Mouse (Mus musculus): ENCODE results near the gene Cnp. TPM values are rescaled to one million over a fixed set of nuclear protein-coding genes. Genes with fewer than 3 reads are reported as not detected.

Gene Cnp
- polyA plus RNA-seq, 1 experiment: 17.1 TPM

DNA sequence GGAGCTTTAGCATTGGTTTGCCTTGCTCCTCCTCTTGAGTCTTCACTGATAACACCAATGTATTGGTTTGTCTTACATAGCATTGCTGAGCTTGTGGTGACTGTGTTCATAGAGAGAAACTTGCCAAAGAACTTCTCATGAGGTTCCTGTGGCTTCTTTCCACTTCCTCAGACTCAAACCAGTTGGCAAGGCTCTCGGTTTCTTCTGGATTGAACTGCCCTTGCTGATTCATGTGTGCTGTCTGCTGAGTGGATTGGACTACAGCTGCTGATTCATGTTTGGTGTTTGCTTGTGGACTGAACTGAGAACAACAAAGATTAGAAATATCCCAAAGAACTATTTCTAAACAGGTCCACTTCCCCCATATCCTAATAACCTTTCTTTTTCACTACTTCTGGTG is 38.7 kb upstream of the Cnp start:
- Histone ChIP-seq H3K27me3 (replicated peaks) (peaks cover 5% of the 10 kb centered on the region), H3K36me3 (replicated peaks; ENCODE audit: low read length) (peaks cover 4% of the 10 kb centered on the region), H3K4me1 (peaks cover 42% of the 10 kb centered on the region), H3K4me3 (replicated peaks) (no peak overlapping the region), H3K9me3 (peaks cover 48% of the 10 kb centered on the region)
- TF ChIP-seq FLI1 (IDR thresholded peaks at IDR 0.05; ENCODE audit: low read length) (no peak), GATA1 (IDR thresholded peaks at IDR 0.05; ENCODE audit: borderline replicate concordance, low read length) (no peak)

DNA sequence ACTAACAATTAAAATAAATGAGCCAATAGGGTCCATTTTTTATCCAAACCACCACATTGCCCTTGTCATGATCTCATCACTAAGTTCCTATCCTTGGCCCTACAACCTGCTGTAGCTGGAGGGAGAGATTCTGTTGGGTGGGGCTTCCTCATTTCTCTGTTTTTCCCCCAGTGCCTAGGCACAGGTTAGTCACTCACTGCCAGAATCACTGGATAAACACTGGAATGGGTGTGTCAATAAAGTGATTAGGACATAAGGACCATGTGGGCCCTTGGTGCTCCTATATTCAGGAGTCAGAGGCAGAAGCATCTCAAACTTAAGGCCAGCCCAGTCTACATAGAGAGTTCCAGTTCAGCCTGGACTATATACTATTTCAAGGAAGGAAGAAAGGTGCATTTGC is 38.2 kb upstream of the Cnp start:
- peaks cover 48% of the 10 kb centered on the region for H3K9me3 ChIP-seq
- H3K4me1 ChIP-seq: peaks cover 43% of the 10 kb centered on the region
- TF ChIP-seq GATA1 (IDR thresholded peaks at IDR 0.05; ENCODE audit: borderline replicate concordance, low read length) (no peak), FLI1 (IDR thresholded peaks at IDR 0.05; ENCODE audit: low read length) (no peak)
- no peak overlapping the region for H3K4me3 ChIP-seq (replicated peaks)
- H3K36me3 ChIP-seq (replicated peaks; ENCODE audit: low read length): peaks cover 4% of the 10 kb centered on the region
- H3K27me3 ChIP-seq (replicated peaks): peaks cover 5% of the 10 kb centered on the region

DNA sequence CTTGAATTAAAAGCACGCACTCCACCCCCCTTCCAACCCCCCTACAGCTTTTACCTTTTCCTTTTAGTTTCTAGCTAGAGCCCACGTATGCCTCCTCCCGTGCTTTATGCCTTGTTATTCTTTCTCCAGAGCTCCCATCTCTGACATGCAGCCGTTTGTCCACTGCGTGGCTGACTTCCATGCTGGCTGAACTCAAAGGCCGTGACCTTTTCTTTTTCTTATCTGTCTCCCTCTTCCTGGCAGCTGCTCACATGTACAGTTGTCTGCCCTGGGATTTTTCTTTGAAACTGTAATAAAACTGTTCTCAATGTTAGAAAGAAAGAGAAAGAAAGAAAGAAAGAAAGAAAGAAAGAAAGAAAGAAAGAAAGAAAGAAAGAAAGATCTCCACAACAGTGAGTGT is 33.7 kb upstream of the Cnp start:
- Histone ChIP-seq H3K36me3 (replicated peaks; ENCODE audit: low read length) (no peaks in the 10 kb centered on the region), H3K27me3 (replicated peaks) (peaks cover 5% of the 10 kb centered on the region), H3K4me3 (replicated peaks) (peak overlapping the region; percentile 23), H3K4me1 (peaks cover 53% of the 10 kb centered on the region), H3K9me3 (peaks cover 21% of the 10 kb centered on the region)
- TF ChIP-seq FLI1 (IDR thresholded peaks at IDR 0.05; ENCODE audit: low read length): no peak
- TF ChIP-seq GATA1 (IDR thresholded peaks at IDR 0.05; ENCODE audit: borderline replicate concordance, low read length): no peak

DNA sequence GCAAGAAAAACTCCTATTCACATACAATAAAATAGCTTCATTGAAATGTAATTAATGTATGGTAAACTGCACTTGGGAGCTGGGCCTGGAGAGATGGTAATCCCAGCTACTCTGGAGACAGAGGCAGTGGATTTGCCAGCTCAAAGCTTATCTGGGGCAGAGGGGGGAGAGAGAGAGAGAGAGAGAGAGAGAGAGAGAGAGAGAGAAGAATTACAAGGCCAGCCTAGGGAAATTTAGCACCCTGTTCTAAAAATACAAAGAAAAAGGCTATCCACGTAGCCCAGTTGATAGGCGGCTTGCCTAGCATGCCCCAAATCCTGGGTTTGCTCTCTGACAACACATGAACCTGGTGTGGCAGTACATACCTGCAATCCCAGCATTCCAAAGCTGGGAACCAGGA is 33.1 kb upstream of the Cnp start:
- TF ChIP-seq GATA1 (IDR thresholded peaks at IDR 0.05; ENCODE audit: borderline replicate concordance, low read length) (no peak), FLI1 (IDR thresholded peaks at IDR 0.05; ENCODE audit: low read length) (no peak)
- no peaks in the 10 kb centered on the region for H3K36me3 ChIP-seq (replicated peaks; ENCODE audit: low read length)
- peaks cover 53% of the 10 kb centered on the region for H3K4me1 ChIP-seq
- peak overlapping the region; percentile 64 for H3K4me3 ChIP-seq (replicated peaks)
- peaks cover 16% of the 10 kb centered on the region for H3K9me3 ChIP-seq
- peaks cover 5% of the 10 kb centered on the region for H3K27me3 ChIP-seq (replicated peaks)

DNA sequence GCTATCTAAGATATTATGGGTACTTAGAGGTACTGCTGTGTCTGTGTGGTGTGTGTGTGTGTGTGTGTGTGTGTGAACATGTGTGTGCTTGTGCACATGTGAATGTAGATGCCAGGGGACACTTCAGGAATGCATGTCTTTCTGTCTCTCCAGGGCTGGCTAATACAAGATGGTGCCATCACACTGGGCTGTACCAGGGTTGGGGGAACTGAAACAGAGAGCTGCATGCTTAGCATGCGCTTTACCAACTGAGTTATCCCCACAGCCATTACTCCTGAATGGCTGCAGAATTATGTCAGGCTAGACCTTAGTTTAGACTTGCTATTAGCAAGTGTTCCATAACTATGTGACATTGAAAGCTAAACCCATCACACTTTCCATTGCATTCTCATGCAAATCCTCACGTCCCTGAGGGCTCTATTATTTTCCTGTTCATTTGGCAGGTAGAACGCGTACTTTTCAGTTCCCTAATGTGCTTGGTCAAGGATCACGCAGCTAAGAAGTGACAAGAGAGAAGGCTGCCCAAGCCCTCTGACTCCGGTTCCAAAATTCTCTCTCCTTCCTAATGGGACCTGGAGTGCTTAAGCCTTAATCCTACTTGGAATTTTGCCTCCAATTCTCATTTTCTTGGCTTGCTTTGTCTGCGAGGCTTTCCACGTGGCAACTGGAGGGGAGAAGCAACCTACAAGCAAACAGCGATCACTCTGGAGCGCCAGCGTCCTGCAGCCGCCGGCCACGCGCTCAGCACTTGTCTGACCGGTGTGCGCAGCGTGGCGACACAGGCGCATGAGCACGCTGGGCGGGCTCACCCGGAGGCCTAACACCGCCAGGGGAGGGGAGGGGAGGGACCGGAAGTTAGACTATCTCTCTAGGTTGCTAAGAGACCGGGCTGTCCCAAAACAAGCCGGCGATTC is 29.6 kb upstream of the Cnp start, which contains the start of gene Ttc25:
Gene Ttc25 (plus strand): TSS at position 776 of the 914 bp plus-strand sequence.
- peak within 1 kb of the TSS; percentile 94 for H3K4me3 ChIP-seq (replicated peaks)
- H3K4me1 ChIP-seq: peaks cover 74% of the 10 kb centered on the region
- H3K27me3 ChIP-seq (replicated peaks): no peaks in the 10 kb centered on the region
- H3K36me3 ChIP-seq (replicated peaks; ENCODE audit: low read length): no peaks in the 10 kb centered on the region
- no peaks in the 10 kb centered on the region for H3K9me3 ChIP-seq
- peak; percentile 40; the same call in 1 of the 2 replicates for TF ChIP-seq FLI1 (IDR thresholded peaks at IDR 0.05; ENCODE audit: low read length)
- no peak for TF ChIP-seq GATA1 (IDR thresholded peaks at IDR 0.05; ENCODE audit: borderline replicate concordance, low read length)

DNA sequence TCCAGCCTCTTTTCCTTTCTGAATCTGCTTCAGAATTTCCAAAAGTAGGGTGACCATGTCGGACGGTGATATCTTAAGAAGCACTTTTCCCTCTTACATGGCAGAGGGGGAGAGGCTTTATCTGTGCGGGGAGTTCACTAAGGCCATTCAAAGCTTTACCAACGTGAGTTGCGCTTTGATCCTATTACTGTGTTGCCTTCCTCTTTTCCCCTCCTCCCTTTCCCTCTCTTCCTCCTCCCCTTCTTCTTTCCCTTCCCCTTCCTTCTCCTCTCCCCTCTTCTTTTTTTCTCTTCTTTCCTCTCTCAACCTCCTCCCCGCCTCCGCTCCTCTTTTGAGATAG is 29.0 kb upstream of the Cnp start:
- peaks cover 69% of the 10 kb centered on the region for H3K4me1 ChIP-seq

DNA sequence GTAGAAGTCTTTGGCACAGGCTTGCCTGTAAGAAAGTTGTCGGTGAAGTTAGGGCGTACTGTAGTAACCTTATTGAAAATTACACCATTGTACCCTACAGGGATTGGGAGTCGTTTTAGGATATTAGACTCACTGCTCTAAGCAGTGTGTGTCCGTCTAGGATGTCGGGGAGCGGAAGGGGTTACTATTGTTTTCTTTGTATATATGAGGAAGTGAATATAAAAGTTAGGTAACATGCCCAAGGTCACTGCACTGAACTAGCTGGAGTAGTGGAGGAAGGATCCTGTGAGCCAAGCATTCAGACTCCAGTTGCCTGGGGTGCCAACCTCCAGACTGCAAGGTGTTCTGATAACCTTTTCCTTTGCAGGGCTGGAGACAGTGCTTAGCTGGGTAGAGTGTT is 27.7 kb upstream of the Cnp start:
- Histone ChIP-seq H3K4me1 (peaks cover 56% of the 10 kb centered on the region), H3K9me3 (no peaks in the 10 kb centered on the region), H3K27me3 (replicated peaks) (peaks cover 4% of the 10 kb centered on the region), H3K36me3 (replicated peaks; ENCODE audit: low read length) (no peaks in the 10 kb centered on the region), H3K4me3 (replicated peaks) (no peak overlapping the region)
- no peak for TF ChIP-seq FLI1 (IDR thresholded peaks at IDR 0.05; ENCODE audit: low read length)
- TF ChIP-seq GATA1 (IDR thresholded peaks at IDR 0.05; ENCODE audit: borderline replicate concordance, low read length): no peak

More for the DNA sequence above, 29.0 kb upstream of the Cnp start:
- H3K9me3 ChIP-seq: no peaks in the 10 kb centered on the region
- TF ChIP-seq GATA1 (IDR thresholded peaks at IDR 0.05; ENCODE audit: borderline replicate concordance, low read length) (no peak), FLI1 (IDR thresholded peaks at IDR 0.05; ENCODE audit: low read length) (no peak; the same call in 1 of the 2 replicates)
- peaks cover 2% of the 10 kb centered on the region for H3K27me3 ChIP-seq (replicated peaks)
- no peaks in the 10 kb centered on the region for H3K36me3 ChIP-seq (replicated peaks; ENCODE audit: low read length)
- peak overlapping the region; percentile 94 for H3K4me3 ChIP-seq (replicated peaks)

DNA sequence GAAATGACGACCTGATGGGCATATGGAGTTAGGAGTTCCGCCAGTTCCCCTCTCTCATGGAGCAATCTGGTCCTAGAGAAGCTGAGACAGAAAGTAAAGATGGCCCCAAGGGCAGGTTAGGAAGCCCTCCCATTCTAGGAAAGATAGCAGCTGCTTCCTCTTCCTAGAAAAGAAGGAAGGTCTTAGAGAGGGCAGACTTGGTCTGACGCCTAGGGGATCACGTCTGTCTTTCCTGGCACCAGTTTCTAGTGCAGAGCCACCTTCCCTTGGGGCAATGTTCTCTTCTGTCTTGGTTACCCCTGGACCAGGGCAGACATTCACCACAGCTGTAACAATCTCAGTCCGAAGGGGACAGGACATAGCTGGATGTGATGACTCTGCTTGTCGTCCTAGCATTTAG is 26.6 kb upstream of the Cnp start:
- TF ChIP-seq FLI1 (IDR thresholded peaks at IDR 0.05; ENCODE audit: low read length) (no peak), GATA1 (IDR thresholded peaks at IDR 0.05; ENCODE audit: borderline replicate concordance, low read length) (no peak)
- Histone ChIP-seq H3K9me3 (no peaks in the 10 kb centered on the region), H3K4me1 (peaks cover 61% of the 10 kb centered on the region), H3K4me3 (replicated peaks) (peak overlapping the region; percentile 36), H3K36me3 (replicated peaks; ENCODE audit: low read length) (no peaks in the 10 kb centered on the region), H3K27me3 (replicated peaks) (peaks cover 4% of the 10 kb centered on the region)

DNA sequence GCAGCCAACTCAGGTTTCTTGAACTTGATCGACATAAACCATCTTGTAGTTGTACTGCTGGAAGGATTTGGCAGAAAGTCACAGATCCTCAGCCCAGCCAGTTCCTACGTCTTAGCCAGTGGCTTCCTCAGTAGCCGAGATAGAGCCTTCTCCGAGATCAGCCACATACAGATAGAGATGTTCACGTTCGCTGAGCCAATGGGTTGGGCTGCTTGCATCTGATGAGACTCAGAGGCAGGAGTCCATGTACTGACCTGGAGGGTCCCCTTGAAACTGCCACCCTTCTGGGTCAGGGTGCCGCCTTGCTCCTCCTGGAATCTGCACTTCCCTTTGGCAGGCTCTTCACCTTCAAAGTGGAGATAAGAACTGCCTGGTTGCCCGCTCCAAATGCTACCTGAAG is 25.2 kb upstream of the Cnp start:
- H3K36me3 ChIP-seq (replicated peaks; ENCODE audit: low read length): no peaks in the 10 kb centered on the region
- peaks cover 67% of the 10 kb centered on the region for H3K4me1 ChIP-seq
- TF ChIP-seq GATA1 (IDR thresholded peaks at IDR 0.05; ENCODE audit: borderline replicate concordance, low read length): no peak
- TF ChIP-seq FLI1 (IDR thresholded peaks at IDR 0.05; ENCODE audit: low read length): no peak
- H3K27me3 ChIP-seq (replicated peaks): peaks cover 4% of the 10 kb centered on the region
- no peak overlapping the region for H3K4me3 ChIP-seq (replicated peaks)
- H3K9me3 ChIP-seq: no peaks in the 10 kb centered on the region

DNA sequence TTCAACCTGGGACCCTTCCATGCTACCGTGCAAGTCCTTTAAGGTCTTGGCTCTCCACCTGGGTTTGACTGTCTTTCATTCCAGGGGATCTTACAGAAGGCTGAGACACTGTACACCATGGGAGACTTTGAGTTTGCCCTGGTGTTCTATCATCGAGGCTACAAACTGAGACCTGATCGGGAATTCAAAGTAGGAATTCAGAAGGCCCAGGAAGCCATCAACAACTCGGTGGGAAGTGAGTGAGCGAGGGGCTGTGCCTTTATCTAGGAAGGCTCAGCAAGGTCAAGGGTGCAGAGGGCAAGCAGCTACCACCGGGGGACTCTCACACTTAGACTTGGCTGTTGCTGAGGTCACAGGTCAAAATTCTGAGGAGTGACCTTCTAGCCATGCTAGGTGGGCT is 24.6 kb upstream of the Cnp start:
- no peak overlapping the region for H3K4me3 ChIP-seq (replicated peaks)
- H3K27me3 ChIP-seq (replicated peaks): peaks cover 4% of the 10 kb centered on the region
- peaks cover 67% of the 10 kb centered on the region for H3K4me1 ChIP-seq
- no peak for TF ChIP-seq GATA1 (IDR thresholded peaks at IDR 0.05; ENCODE audit: borderline replicate concordance, low read length)
- TF ChIP-seq FLI1 (IDR thresholded peaks at IDR 0.05; ENCODE audit: low read length): no peak
- H3K36me3 ChIP-seq (replicated peaks; ENCODE audit: low read length): no peaks in the 10 kb centered on the region
- no peaks in the 10 kb centered on the region for H3K9me3 ChIP-seq

Measured in megakaryocyte, embryonic 14.5 days (primary cell).